Mouse (Mus musculus) olfactory bulb, adult 2 months (tissue): Measurements from ENCODE around the gene Rsad1. TPM values are rescaled to one million over a fixed set of nuclear protein-coding genes. Genes with fewer than 3 reads are reported as not detected.

Experiments used
- H3K27ac ChIP-seq: fragments of 200-500 bp; 2 replicates; pipeline ENCODE4 v1.5.1; 2012; ENCODE audit warnings: low read depth, low read length; ENCODE audit not compliant: insufficient read depth
- H3K4me1 ChIP-seq: fragments of 200-500 bp; 2 replicates; pipeline ENCODE4 v1.6.1; 2012; ENCODE audit warnings: low read length; ENCODE audit not compliant: control insufficient read depth, insufficient read depth
- H3K4me3 ChIP-seq: fragments of 200-500 bp; 2 replicates; pipeline ENCODE4 v1.5.1; 2012; ENCODE audit warnings: mild to moderate bottlenecking, low read depth, low read length, moderate library complexity; ENCODE audit not compliant: insufficient read depth
- CTCF ChIP-seq: fragments of 200-500 bp; IDR thresholded peaks from 2 replicates; pipeline ENCODE4 v1.5.1; 2012; ENCODE audit warnings: low read depth, mild to moderate bottlenecking, low read length, moderate library complexity; ENCODE audit not compliant: insufficient read depth
- POLR2A ChIP-seq: fragments of 200-500 bp; IDR thresholded peaks from 2 replicates; pipeline ENCODE4 v1.6.1; 2012; ENCODE audit warnings: mild to moderate bottlenecking, low read depth, low read length, moderate library complexity; ENCODE audit not compliant: insufficient read depth
- WGBS: fragments of 180-500 bp; shearing (Covaris S2); methylation state at CpG from one replicate; pipeline ENCODE4 v1.1.7; 2018; 5-methylcytosine and 5-hydroxymethylcytosine counted together
- polyA plus RNA-seq: library from polyadenylated mRNA; stranded (reverse); fragments of >200 nt; gene quantifications from 2 replicates; pipeline ENCODE4 v1.2.4, GENCODE M21; 2012; ENCODE audit warnings: low replicate concordance; ENCODE audit not compliant: missing spikeins, insufficient read depth, insufficient read length

Rsad1 gene
- polyA plus RNA-seq, 1 experiment = not detected

- Histone ChIP-seq H3K27ac (no peak overlapping the region), H3K4me1 (0 out of 2 replicates have a peak, but pooled peaks cover under 1% of the 10 kb centered on the region), H3K4me3 (no peak overlapping the region)
- TF ChIP-seq CTCF (no peak), POLR2A (no peak)
- 82% methylated on average over 8 of the region's 8 CpGs for whole genome bisulfite sequencing
Measured at GRCm38 (mm10) chr11:94538733-94539292, 10.2 kb downstream of the Rsad1 start.

- TF ChIP-seq CTCF = no peak
- TF ChIP-seq POLR2A = no peak
- H3K27ac ChIP-seq = no peak overlapping the region
- WGBS = 78% methylated on average over 8 of the region's 8 CpGs
- H3K4me3 ChIP-seq = no peak overlapping the region
- no peaks in the 10 kb centered on the region for H3K4me1 ChIP-seq
Measured at GRCm38 (mm10) chr11:94533171-94533570, 15.9 kb downstream of the Rsad1 start.

- whole genome bisulfite sequencing = 32% methylated on average over 3 of the region's 3 CpGs
- H3K4me1 ChIP-seq = no peaks in the 10 kb centered on the region
- H3K27ac ChIP-seq = no peak overlapping the region
- no peak overlapping the region for H3K4me3 ChIP-seq
- TF ChIP-seq POLR2A = no peak
Measured at GRCm38 (mm10) chr11:94528879-94529278, 20.2 kb downstream of the Rsad1 start.

GRCm38 (mm10) chr11:94526171-94526879 is 22.7 kb downstream of the Rsad1 start:
- 53% methylated on average over 9 of the region's 9 CpGs for WGBS
- TF ChIP-seq POLR2A (no peak), CTCF (no peak)

GRCm38 (mm10) chr11:94521219-94521843 is 27.7 kb downstream of the Rsad1 start, which contains the start of gene Mycbpap:
Gene Mycbpap (minus strand): TSS chr11:94521742.
- Histone ChIP-seq H3K4me3 (peak within 1 kb of the TSS; percentile 55), H3K27ac (no peak within 1 kb of the TSS), H3K4me1 (peaks cover 4% of the 10 kb centered on the region)
- WGBS = 2% methylated on average over 42 of the region's 42 CpGs
- TF ChIP-seq POLR2A = no peak

More at GRCm38 (mm10) chr11:94526171-94526879, 22.7 kb downstream of the Rsad1 start:
- Histone ChIP-seq H3K27ac (no peak overlapping the region), H3K4me1 (peaks cover 4% of the 10 kb centered on the region), H3K4me3 (no peak overlapping the region)

GRCm38 (mm10) chr11:94513452-94513851 is 35.6 kb downstream of the Rsad1 start:
- H3K4me3 ChIP-seq = no peak overlapping the region
- no peak overlapping the region for H3K27ac ChIP-seq
- WGBS = 38% methylated on average over 9 of the region's 9 CpGs
- H3K4me1 ChIP-seq = no peaks in the 10 kb centered on the region
- TF ChIP-seq CTCF (no peak), POLR2A (no peak)

GRCm38 (mm10) chr11:94508976-94509375 is 40.1 kb downstream of the Rsad1 start:
- no peak overlapping the region for H3K4me3 ChIP-seq
- 95% methylated on average over 10 of the region's 10 CpGs for WGBS

GRCm38 (mm10) chr11:94501482-94501881 is 47.6 kb downstream of the Rsad1 start:
- WGBS = 93% methylated on average over 8 of the region's 8 CpGs
- no peak overlapping the region for H3K27ac ChIP-seq
- H3K4me3 ChIP-seq = no peak overlapping the region
- TF ChIP-seq CTCF (no peak), POLR2A (no peak)
- H3K4me1 ChIP-seq = peaks cover 35% of the 10 kb centered on the region

More at GRCm38 (mm10) chr11:94508976-94509375, 40.1 kb downstream of the Rsad1 start:
- no peak for TF ChIP-seq POLR2A
- TF ChIP-seq CTCF = no peak
- peaks cover 10% of the 10 kb centered on the region for H3K4me1 ChIP-seq
- no peak overlapping the region for H3K27ac ChIP-seq

GRCm38 (mm10) chr11:94500362-94500761 is 48.7 kb downstream of the Rsad1 start:
- Histone ChIP-seq H3K4me1 (peaks cover 27% of the 10 kb centered on the region), H3K4me3 (no peak overlapping the region), H3K27ac (no peak overlapping the region)
- no peak for TF ChIP-seq CTCF
- WGBS = 59% methylated on average over 8 of the region's 8 CpGs
